Mouse (Mus musculus) liver, embryonic 16.5 days (tissue): ENCODE measurements around the gene Ldhb. TPM values are rescaled to one million over a fixed set of nuclear protein-coding genes. Genes with fewer than 3 reads are reported as not detected.

ENCODE experiments used
- ATAC-seq: fragments of 200-750 bp; cut with Nextera tagmentation; 2 replicates; pipeline ENCODE4 v1.8.0; 2017; ENCODE audit warnings: low read depth, mild to moderate bottlenecking, moderate number of reproducible peaks, moderate library complexity
- H3K27ac ChIP-seq: fragments of 300-500 bp; sonication (generic); 2 replicates; pipeline ENCODE4 v1.5.1; 2014; ENCODE audit warnings: mild to moderate bottlenecking, low read length
- H3K27me3 ChIP-seq: fragments of 300-500 bp; sonication (generic); 2 replicates; pipeline ENCODE4 v1.6.1; 2014; ENCODE audit warnings: low read depth, low read length, mixed read lengths; ENCODE audit not compliant: control insufficient read depth, insufficient read depth
- H3K36me3 ChIP-seq: fragments of 300-500 bp; sonication (generic); 2 replicates; pipeline ENCODE4 v1.6.1; 2014; ENCODE audit warnings: mild to moderate bottlenecking; ENCODE audit not compliant: control insufficient read depth, insufficient read depth
- H3K4me1 ChIP-seq: fragments of 300-500 bp; sonication (generic); 2 replicates; pipeline ENCODE4 v1.6.1; 2014; ENCODE audit warnings: low read depth, low read length, mixed read lengths; ENCODE audit not compliant: control insufficient read depth
- H3K4me2 ChIP-seq: fragments of 300-500 bp; sonication (generic); 2 replicates; pipeline ENCODE4 v1.6.1; 2014; ENCODE audit warnings: low read depth, low read length, mixed read lengths
- H3K4me3 ChIP-seq: fragments of 300-500 bp; sonication (generic); 2 replicates; pipeline ENCODE4 v1.5.1; 2014; ENCODE audit warnings: low read depth, mild to moderate bottlenecking, low read length
- H3K9ac ChIP-seq: fragments of 300-500 bp; sonication (generic); 2 replicates; pipeline ENCODE4 v1.6.1; 2014; ENCODE audit warnings: low read depth, low read length
- H3K9me3 ChIP-seq: fragments of 300-500 bp; sonication (generic); replicated peaks from 2 replicates; pipeline ENCODE4 v1.6.1; 2016; ENCODE audit warnings: low read length; ENCODE audit not compliant: control insufficient read depth
- WGBS: fragments of 180-500 bp; shearing (Covaris S2); extraction: QIAGEN DNeasy Blood & Tissue Kit; methylation state at CpG from one replicate; pipeline ENCODE4 v1.1.7; 2014; ENCODE audit not compliant: insufficient replicate concordance; 5-methylcytosine and 5-hydroxymethylcytosine counted together
- polyA plus RNA-seq: library from polyadenylated mRNA; unstranded; fragments of >200 nt; fragmentation: Nextera tagmentation; extraction: Ambion mirVana; gene quantifications from 2 replicates; pipeline ENCODE4 v1.2.1, GENCODE M21; 2015

Gene Ldhb
- polyA plus RNA-seq, 1 experiment from 2014 or later: 17.6 TPM

GRCm38 (mm10) chr6:142540561-142541160 is 32.9 kb upstream of the Ldhb start:
- no peaks in the 10 kb centered on the region for H3K4me1 ChIP-seq
- H3K27me3 ChIP-seq: no peaks in the 10 kb centered on the region
- no peaks in the 10 kb centered on the region for H3K9me3 ChIP-seq
- no peak for ATAC-seq
- H3K36me3 ChIP-seq: no peaks in the 10 kb centered on the region
- no peak overlapping the region for H3K27ac ChIP-seq
- no peak overlapping the region for H3K9ac ChIP-seq
- 63% methylated on average over 10 of the region's 10 CpGs for WGBS
- H3K4me3 ChIP-seq: no peak overlapping the region
- no peak overlapping the region for H3K4me2 ChIP-seq

- Histone ChIP-seq H3K27ac (no peak overlapping the region), H3K36me3 (no peaks in the 10 kb centered on the region)
- WGBS: 68% methylated on average over 5 of the region's 5 CpGs
These were observed 32.4 kb upstream of the Ldhb start for GRCm38 (mm10) chr6:142540131-142540530.

GRCm38 (mm10) chr6:142538503-142538902 is 30.7 kb upstream of the Ldhb start:
- Histone ChIP-seq H3K9ac (no peak overlapping the region), H3K4me2 (no peak overlapping the region)
- 25% methylated on average over 17 of the region's 17 CpGs for WGBS

More at GRCm38 (mm10) chr6:142540131-142540530, 32.4 kb upstream of the Ldhb start:
- Histone ChIP-seq H3K9ac (no peak overlapping the region), H3K4me3 (no peak overlapping the region), H3K9me3 (no peaks in the 10 kb centered on the region), H3K27me3 (no peaks in the 10 kb centered on the region), H3K4me2 (no peak overlapping the region), H3K4me1 (no peaks in the 10 kb centered on the region)
- no peak; the same call in 1 of the 2 replicates for ATAC-seq

GRCm38 (mm10) chr6:142533412-142533811 is 25.7 kb upstream of the Ldhb start:
- WGBS: 72% methylated on average over 5 of the region's 5 CpGs
- Histone ChIP-seq H3K9ac (no peak overlapping the region), H3K4me3 (no peak overlapping the region), H3K27me3 (no peaks in the 10 kb centered on the region), H3K36me3 (no peaks in the 10 kb centered on the region), H3K4me1 (no peaks in the 10 kb centered on the region; the same call in 1 of the 2 replicates), H3K27ac (no peak overlapping the region), H3K9me3 (no peaks in the 10 kb centered on the region), H3K4me2 (no peak overlapping the region)
- ATAC-seq: no peak

More at GRCm38 (mm10) chr6:142538503-142538902, 30.7 kb upstream of the Ldhb start:
- no peak overlapping the region for H3K4me3 ChIP-seq
- no peaks in the 10 kb centered on the region for H3K27me3 ChIP-seq
- ATAC-seq: peak; percentile 54
- no peaks in the 10 kb centered on the region for H3K9me3 ChIP-seq
- no peaks in the 10 kb centered on the region for H3K36me3 ChIP-seq
- no peaks in the 10 kb centered on the region for H3K4me1 ChIP-seq
- no peak overlapping the region for H3K27ac ChIP-seq

- Histone ChIP-seq H3K4me3 (no peak overlapping the region), H3K27me3 (no peaks in the 10 kb centered on the region), H3K4me1 (no peaks in the 10 kb centered on the region; the same call in none of the 2 replicates), H3K9ac (no peak overlapping the region), H3K9me3 (no peaks in the 10 kb centered on the region), H3K27ac (no peak overlapping the region), H3K36me3 (no peaks in the 10 kb centered on the region), H3K4me2 (no peak overlapping the region)
- ATAC-seq: no peak
- WGBS: 77% methylated on average over 2 of the region's 2 CpGs
These were observed 24.9 kb upstream of the Ldhb start for GRCm38 (mm10) chr6:142532686-142533085.

- Histone ChIP-seq H3K9me3 (no peaks in the 10 kb centered on the region), H3K4me1 (no peaks in the 10 kb centered on the region; the same call in none of the 2 replicates)
These were observed 24.4 kb upstream of the Ldhb start for GRCm38 (mm10) chr6:142532141-142532540.

GRCm38 (mm10) chr6:142530378-142530777 is 22.6 kb upstream of the Ldhb start:
- Histone ChIP-seq H3K9ac (no peak overlapping the region), H3K27ac (no peak overlapping the region), H3K27me3 (no peaks in the 10 kb centered on the region), H3K4me3 (no peak overlapping the region), H3K4me2 (no peak overlapping the region), H3K36me3 (no peaks in the 10 kb centered on the region), H3K9me3 (no peaks in the 10 kb centered on the region), H3K4me1 (no peaks in the 10 kb centered on the region; the same call in none of the 2 replicates)
- WGBS: 25% methylated on average over 5 of the region's 5 CpGs
- peak; percentile 70 for ATAC-seq

More at GRCm38 (mm10) chr6:142532141-142532540, 24.4 kb upstream of the Ldhb start:
- Histone ChIP-seq H3K27me3 (no peaks in the 10 kb centered on the region), H3K4me2 (no peak overlapping the region), H3K9ac (no peak overlapping the region), H3K36me3 (no peaks in the 10 kb centered on the region), H3K4me3 (no peak overlapping the region), H3K27ac (no peak overlapping the region)
- 76% methylated on average over 15 of the region's 17 CpGs for WGBS
- no peak for ATAC-seq

GRCm38 (mm10) chr6:142529680-142530079 is 21.9 kb upstream of the Ldhb start:
- Histone ChIP-seq H3K36me3 (no peaks in the 10 kb centered on the region), H3K27ac (no peak overlapping the region), H3K9me3 (no peaks in the 10 kb centered on the region), H3K4me2 (no peak overlapping the region), H3K27me3 (no peaks in the 10 kb centered on the region), H3K9ac (no peak overlapping the region), H3K4me1 (no peaks in the 10 kb centered on the region; the same call in none of the 2 replicates), H3K4me3 (no peak overlapping the region)
- no peak for ATAC-seq
- 70% methylated on average over 8 of the region's 8 CpGs for WGBS

GRCm38 (mm10) chr6:142527931-142528562 is 20.3 kb upstream of the Ldhb start:
- Histone ChIP-seq H3K27me3 (no peaks in the 10 kb centered on the region), H3K9ac (no peak overlapping the region), H3K4me2 (no peak overlapping the region), H3K27ac (peak overlapping the region; percentile 37; the same call in 1 of the 2 replicates), H3K36me3 (no peaks in the 10 kb centered on the region), H3K4me3 (no peak overlapping the region), H3K9me3 (no peaks in the 10 kb centered on the region), H3K4me1 (no peaks in the 10 kb centered on the region; the same call in none of the 2 replicates)
- 39% methylated on average over 1 of the region's 1 CpGs for WGBS
- ATAC-seq: peak; percentile 52
